Mouse (Mus musculus) liver, adult 2 months (tissue): ENCODE results near the gene Ankra2. TPM values are rescaled to one million over a fixed set of nuclear protein-coding genes. Genes with fewer than 3 reads are reported as not detected.
A peak's percentile ranks its signal among the peaks of the same experiment; 100 is the strongest.

ENCODE experiments used
- DNase-seq: peaks from one replicate; pipeline ENCODE4 v3.0.0-alpha.2; 2011; ENCODE audit warnings: low read depth, low spot score; ENCODE audit errors: extremely low read depth
- H3K27ac ChIP-seq: fragments of 200-500 bp; replicated peaks from 2 replicates; pipeline ENCODE4 v1.5.1; 2012; ENCODE audit warnings: low read depth, mild to moderate bottlenecking, control low read depth, inconsistent platforms, low read length; ENCODE audit not compliant: insufficient read depth
- H3K27me3 ChIP-seq: fragments of 200-500 bp; 2 replicates; pipeline ENCODE4 v1.6.1; 2012; ENCODE audit warnings: mild to moderate bottlenecking, moderate library complexity, low read length, inconsistent platforms; ENCODE audit not compliant: control insufficient read depth, insufficient read depth
- H3K36me3 ChIP-seq: fragments of 200-500 bp; 2 replicates; pipeline ENCODE4 v1.6.1; 2012; ENCODE audit warnings: low read length, inconsistent platforms; ENCODE audit not compliant: control insufficient read depth, insufficient read depth
- H3K4me1 ChIP-seq: fragments of 200-500 bp; 2 replicates; pipeline ENCODE4 v1.6.1; 2011; ENCODE audit warnings: low read length; ENCODE audit not compliant: control insufficient read depth, insufficient read depth
- H3K4me3 ChIP-seq: fragments of 200-500 bp; 2 replicates; pipeline ENCODE4 v1.5.1; 2011; ENCODE audit warnings: low read depth, mild to moderate bottlenecking, control low read depth, low read length, moderate library complexity; ENCODE audit not compliant: insufficient read depth
- H3K79me2 ChIP-seq: fragments of 200-500 bp; 2 replicates; pipeline ENCODE4 v1.6.1; 2012; ENCODE audit warnings: inconsistent platforms, mild to moderate bottlenecking, low read length, moderate library complexity; ENCODE audit not compliant: control insufficient read depth, insufficient read depth
- H3K9ac ChIP-seq: fragments of 200-500 bp; 2 replicates; pipeline ENCODE4 v1.6.1; 2012; ENCODE audit warnings: low read depth, mild to moderate bottlenecking, control low read depth, inconsistent platforms, low read length
- CTCF ChIP-seq: fragments of 200-500 bp; IDR thresholded peaks from 2 replicates; pipeline ENCODE4 v1.5.1; 2011; ENCODE audit warnings: low read depth, low read length, control low read depth
- POLR2A ChIP-seq: fragments of 200-500 bp; IDR thresholded peaks from 2 replicates; pipeline ENCODE4 v1.6.1; 2011; ENCODE audit warnings: low read length, control low read depth; ENCODE audit not compliant: insufficient read depth; ENCODE audit errors: extremely low read depth
- WGBS: fragments of 180-500 bp; shearing (Covaris S2); methylation state at CpG from one replicate; pipeline ENCODE4 v1.1.7; 2018; 5-methylcytosine and 5-hydroxymethylcytosine counted together
- polyA plus RNA-seq: library from polyadenylated mRNA; depleted of rRNA; stranded (reverse); fragments of >200 nt; gene quantifications from 2 replicates; pipeline ENCODE4 v1.2.3, GENCODE M21; 2012; rRNA removed
- total RNA-seq: library from RNA; depleted of rRNA; stranded (reverse); fragments of >200 nt; gene quantifications from 2 replicates; pipeline ENCODE4 v1.2.3, GENCODE M21; 2014; rRNA removed

Ankra2 gene
- total and polyA plus RNA-seq, 2 experiments = 6.4 to 12.8 TPM

- under 1% methylated on average over 89 of the region's 90 CpGs for WGBS
- Histone ChIP-seq H3K9ac (peak within 1 kb of the TSS; percentile 100), H3K4me3 (peak within 1 kb of the TSS; percentile 100), H3K4me1 (peaks cover 5% of the 10 kb centered on the region; the same call in 1 of the 2 replicates), H3K27me3 (no peaks in the 10 kb centered on the region), H3K36me3 (peaks cover 22% of the 10 kb centered on the region), H3K27ac (peak within 1 kb of the TSS; percentile 99), H3K79me2 (peaks cover 14% of the 10 kb centered on the region)
- peak; percentile 87 for DNase-seq
- TF ChIP-seq POLR2A (0 out of 2 replicates have a peak, but pooled peaks have one; percentile 55), CTCF (no peak)
Observed at GRCm38 (mm10) chr13:98316480-98317245, 53.8 kb downstream of the Ankra2 start, which contains the start of gene Btf3. Gene Btf3, minus strand, starts transcription at chr13:98317006.

GRCm38 (mm10) chr13:98317246-98317677 lies 54.4 kb downstream of the Ankra2 start:
- WGBS = under 1% methylated on average over 16 of the region's 16 CpGs
- Histone ChIP-seq H3K4me3 (peak overlapping the region; percentile 100), H3K36me3 (peaks cover 16% of the 10 kb centered on the region), H3K79me2 (peaks cover 14% of the 10 kb centered on the region), H3K27me3 (no peaks in the 10 kb centered on the region), H3K9ac (peak overlapping the region; percentile 100), H3K4me1 (peaks cover 5% of the 10 kb centered on the region; the same call in 1 of the 2 replicates), H3K27ac (peak overlapping the region; percentile 99)
- DNase-seq = peak; percentile 63
- TF ChIP-seq POLR2A = no peak
- TF ChIP-seq CTCF = 0 out of 2 replicates have a peak, but pooled peaks have one; percentile 12

- 37% methylated on average over 6 of the region's 6 CpGs for WGBS
- DNase-seq = no peak
- Histone ChIP-seq H3K4me1 (peaks cover 5% of the 10 kb centered on the region; the same call in 1 of the 2 replicates), H3K36me3 (peaks cover 11% of the 10 kb centered on the region), H3K9ac (no peak overlapping the region), H3K79me2 (peaks cover 14% of the 10 kb centered on the region), H3K27me3 (no peaks in the 10 kb centered on the region), H3K4me3 (peak overlapping the region; percentile 19; the same call in 1 of the 2 replicates), H3K27ac (no peak overlapping the region)
- no peak for TF ChIP-seq CTCF
- no peak for TF ChIP-seq POLR2A
Observed at GRCm38 (mm10) chr13:98317911-98318310, 55.0 kb downstream of the Ankra2 start.

Other genes with a start within 250 kb of the Ankra2 start
- gene Arhgef28, start 56.6 kb upstream of the Ankra2 start, total RNA-seq = 0.07 and 0.37 TPM in 2 replicates
- 0.20 TPM in 1 of 2 replicates, not detected in the other for gene Arhgef28, start 56.6 kb upstream of the Ankra2 start, polyA plus RNA-seq
- 6.4 and 7.7 TPM in 2 replicates for gene Utp15, start within 50 bp of the Ankra2 start, total RNA-seq
- gene Utp15, start within 50 bp of the Ankra2 start, polyA plus RNA-seq = 2.4 and 2.5 TPM in 2 replicates
- gene Gm21976, start 16.8 kb downstream of the Ankra2 start, total RNA-seq = not detected in 2 replicates
- not detected in 2 replicates for gene Gm21976, start 16.8 kb downstream of the Ankra2 start, polyA plus RNA-seq
- gene Btf3, start 53.9 kb downstream of the Ankra2 start, total RNA-seq = 233 and 247 TPM in 2 replicates
- gene Btf3, start 53.9 kb downstream of the Ankra2 start, polyA plus RNA-seq = 67.6 and 73.3 TPM in 2 replicates
- gene Foxd1, start 91.2 kb downstream of the Ankra2 start, total RNA-seq = not detected in 2 replicates
- not detected in 2 replicates for gene Foxd1, start 91.2 kb downstream of the Ankra2 start, polyA plus RNA-seq
- gene Gm10320, start 228.9 kb downstream of the Ankra2 start, total RNA-seq = 0.37 and 0.81 TPM in 2 replicates
- 0.70 and 0.75 TPM in 2 replicates for gene Gm10320, start 228.9 kb downstream of the Ankra2 start, polyA plus RNA-seq